Mouse (Mus musculus): ENCODE data around the gene Cdh12. TPM values are rescaled to one million over a fixed set of nuclear protein-coding genes. Genes with fewer than 3 reads are reported as not detected.
A peak's percentile ranks its signal among the peaks of the same experiment; 100 is the strongest.
"Not testable (repeated sequence)": the region's sequence is repeated elsewhere in the genome, so short reads cannot be mapped to it uniquely, and the experiment has no call there.

The Cdh12 gene
- 0.58 and 0.65 TPM in 2 replicates for polyA plus RNA-seq (2015; fragmentation: Nextera tagmentation; extraction: Ambion mirVana)

DNA sequence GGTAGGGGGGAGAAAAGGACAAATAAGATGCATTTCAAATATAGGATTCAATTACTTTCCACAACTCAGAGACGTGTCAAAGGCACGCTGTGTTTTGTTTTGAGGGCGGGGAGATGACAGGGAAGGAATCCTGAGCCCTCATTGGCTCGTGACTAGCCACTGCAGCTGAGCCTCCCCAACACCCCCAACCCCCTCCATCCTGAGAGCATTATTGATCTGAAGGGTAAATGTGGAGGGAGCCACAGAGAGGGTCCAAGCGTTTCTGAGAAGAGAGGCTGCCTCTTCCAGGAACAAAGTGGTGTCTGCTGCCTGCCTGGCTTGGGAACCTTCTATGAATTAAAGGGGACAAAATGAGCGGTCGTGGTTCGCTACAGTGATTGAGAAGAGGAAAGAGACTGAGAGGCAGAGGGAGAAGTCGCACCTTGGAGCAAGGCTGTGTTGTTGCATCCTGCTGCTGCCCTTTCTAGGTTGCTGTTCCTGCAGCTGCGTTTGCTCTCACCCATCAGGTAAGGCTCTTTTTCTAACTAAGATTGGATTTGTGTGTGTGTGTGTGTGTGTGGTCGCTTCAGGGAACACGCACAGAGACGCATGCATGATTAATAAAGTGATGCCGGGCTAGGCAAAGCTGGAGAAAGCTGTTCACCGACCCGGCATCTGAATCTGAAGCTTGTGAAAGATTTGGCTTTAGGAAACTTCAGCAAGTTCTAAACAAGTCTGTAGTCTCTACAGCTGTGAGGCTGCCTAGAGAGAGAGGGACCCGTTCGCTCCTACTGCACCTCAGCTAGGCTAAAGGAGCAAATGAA lies at the start of gene Cdh12:
Cdh12 (plus strand) TSS at position 405 of the 803 bp plus-strand sequence.
- Histone ChIP-seq H3K27me3 (replicated peaks) (no peaks in the 10 kb centered on the region), H3K9ac (peak within 1 kb of the TSS; percentile 20; the same call in 1 of the 2 replicates), H3K9me3 (no peaks in the 10 kb centered on the region), H3K4me2 (replicated peaks) (peak within 1 kb of the TSS; percentile 63), H3K27ac (no peak within 1 kb of the TSS), H3K4me3 (replicated peaks) (peak within 1 kb of the TSS; percentile 28), H3K4me1 (replicated peaks) (no peaks in the 10 kb centered on the region), H3K36me3 (no peaks in the 10 kb centered on the region)
- no peak for ATAC-seq
- 10% methylated on average over 18 of the region's 18 CpGs for WGBS

DNA sequence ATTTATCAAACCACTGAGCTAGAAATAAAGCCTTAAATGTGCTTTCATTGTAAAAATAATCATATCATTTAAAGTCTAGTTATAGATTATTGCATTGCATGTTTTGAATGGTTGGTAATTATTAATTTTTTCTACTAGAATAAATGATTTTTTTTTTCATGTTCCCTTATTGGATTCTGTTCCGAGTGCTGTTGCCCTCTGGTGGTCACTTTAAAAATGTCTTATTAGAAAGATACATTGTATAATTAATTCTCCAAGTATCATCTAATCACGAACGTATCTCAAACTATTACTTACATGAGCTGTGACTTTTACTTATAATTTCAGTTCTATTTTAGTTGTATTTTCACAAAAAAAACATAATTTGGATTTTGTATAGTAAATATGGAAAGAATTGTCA lies 45.5 kb upstream of the Cdh12 start:
- no peak overlapping the region for H3K27ac ChIP-seq

DNA sequence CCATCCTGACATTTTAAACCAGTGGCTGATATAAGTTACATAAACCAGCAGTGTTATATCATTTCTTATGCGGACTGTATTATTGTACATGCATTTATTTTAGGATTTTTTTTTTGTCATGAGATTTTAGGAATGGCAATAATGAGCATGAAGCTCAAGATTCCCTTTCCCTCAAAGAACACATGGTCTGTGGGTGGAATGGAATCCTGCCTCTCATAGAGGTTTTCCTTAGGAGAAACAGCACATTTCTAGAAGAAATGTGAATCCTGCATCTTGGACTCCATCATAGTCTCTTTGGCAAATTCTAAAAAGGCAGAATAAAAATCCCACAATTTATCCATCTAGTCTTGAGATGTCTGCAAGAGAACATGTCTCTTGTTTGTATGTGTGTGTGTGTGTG lies 35.7 kb upstream of the Cdh12 start:
- H3K9ac ChIP-seq = no peak overlapping the region
- no peaks in the 10 kb centered on the region for H3K36me3 ChIP-seq
- H3K9me3 ChIP-seq = no peaks in the 10 kb centered on the region
- no peak for ATAC-seq
- no peak overlapping the region for H3K27ac ChIP-seq
- no peaks in the 10 kb centered on the region for H3K4me1 ChIP-seq (replicated peaks)
- WGBS = 89% methylated on average over 1 of the region's 1 CpGs
- no peak overlapping the region for H3K4me3 ChIP-seq (replicated peaks)
- no peaks in the 10 kb centered on the region for H3K27me3 ChIP-seq (replicated peaks)
- H3K4me2 ChIP-seq (replicated peaks) = no peak overlapping the region

More for the DNA sequence above, 45.5 kb upstream of the Cdh12 start:
- Histone ChIP-seq H3K9me3 (no peaks in the 10 kb centered on the region), H3K27me3 (replicated peaks) (no peaks in the 10 kb centered on the region), H3K4me3 (replicated peaks) (no peak overlapping the region), H3K4me2 (replicated peaks) (no peak overlapping the region), H3K36me3 (no peaks in the 10 kb centered on the region), H3K9ac (no peak overlapping the region), H3K4me1 (replicated peaks) (no peaks in the 10 kb centered on the region)
- ATAC-seq = no peak
- WGBS = 55% methylated on average over 3 of the region's 3 CpGs

DNA sequence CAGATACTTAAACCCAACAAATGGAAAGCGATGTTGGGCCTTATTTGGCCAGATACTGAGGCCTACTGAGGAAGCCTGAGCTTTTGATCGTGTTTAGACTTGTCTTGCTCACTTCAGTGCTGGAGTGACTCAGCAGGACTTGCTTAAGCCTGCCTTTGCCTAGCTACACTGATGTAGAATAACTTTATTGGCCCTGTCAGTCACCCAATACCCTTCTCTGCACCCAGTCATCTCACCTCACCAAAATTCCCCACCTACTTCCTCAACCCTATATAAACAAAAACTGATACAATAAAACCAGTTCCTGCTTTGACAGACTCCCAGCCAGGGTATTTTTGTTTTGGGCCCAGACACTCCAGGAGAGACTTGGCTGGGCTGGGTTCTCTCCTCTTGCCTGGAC lies 12.7 kb upstream of the Cdh12 start:
- ATAC-seq = no peak
- H3K9ac ChIP-seq = no peak overlapping the region
- no peaks in the 10 kb centered on the region for H3K4me1 ChIP-seq (replicated peaks)
- H3K27me3 ChIP-seq (replicated peaks) = no peaks in the 10 kb centered on the region
- H3K9me3 ChIP-seq = no peaks in the 10 kb centered on the region
- WGBS = 52% methylated on average over 2 of the region's 2 CpGs
- H3K36me3 ChIP-seq = no peaks in the 10 kb centered on the region
- no peak overlapping the region for H3K27ac ChIP-seq
- no peak overlapping the region for H3K4me3 ChIP-seq (replicated peaks)
- H3K4me2 ChIP-seq (replicated peaks) = no peak overlapping the region

DNA sequence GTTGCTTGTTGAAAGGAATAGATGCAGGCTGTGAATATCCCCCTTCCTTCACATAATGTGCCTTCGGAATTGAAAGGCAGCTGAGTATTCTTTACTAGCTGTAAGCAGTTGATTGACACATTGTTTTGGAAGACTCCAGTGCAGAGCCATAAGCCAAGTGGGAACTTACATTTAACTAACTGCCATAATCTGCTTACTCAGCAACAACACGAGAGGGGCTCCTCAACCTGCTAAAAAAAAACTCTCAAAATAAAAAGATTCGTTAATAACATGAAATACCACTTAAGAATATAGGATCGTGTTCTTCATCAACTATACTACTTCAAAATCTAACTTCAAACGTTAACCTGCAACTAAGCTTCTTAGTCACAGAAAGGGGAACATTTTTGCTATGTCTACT lies 1.5 kb downstream of the Cdh12 start:
- no peak overlapping the region for H3K9ac ChIP-seq
- no peaks in the 10 kb centered on the region for H3K4me1 ChIP-seq (replicated peaks)
- H3K27ac ChIP-seq = no peak overlapping the region
- no peak for ATAC-seq
- no peak overlapping the region for H3K4me3 ChIP-seq (replicated peaks)
- no peaks in the 10 kb centered on the region for H3K36me3 ChIP-seq
- H3K9me3 ChIP-seq = no peaks in the 10 kb centered on the region
- 71% methylated on average over 5 of the region's 5 CpGs for WGBS
- no peak overlapping the region for H3K4me2 ChIP-seq (replicated peaks)
- no peaks in the 10 kb centered on the region for H3K27me3 ChIP-seq (replicated peaks)

DNA sequence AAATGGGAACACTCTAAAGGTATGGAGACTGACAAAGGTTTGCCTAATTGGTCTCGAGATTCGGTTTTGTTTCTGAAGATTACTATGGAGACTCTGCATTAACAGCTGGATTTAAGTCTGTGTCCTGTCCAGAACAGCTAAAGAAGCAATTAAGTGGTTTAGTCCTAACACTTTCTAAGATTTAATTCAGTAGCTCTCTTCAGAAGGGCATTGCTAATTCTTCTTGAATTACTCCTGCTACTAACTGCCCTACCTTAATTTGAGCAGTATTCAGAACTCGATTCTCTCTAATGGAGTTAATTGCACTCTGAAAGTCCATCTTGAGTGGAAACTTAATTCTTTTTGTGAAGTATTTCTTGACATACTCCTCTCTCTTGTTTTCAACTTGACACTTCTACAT lies 9.4 kb downstream of the Cdh12 start:
- ATAC-seq = no peak
- H3K4me1 ChIP-seq (replicated peaks) = no peaks in the 10 kb centered on the region
- no peak overlapping the region for H3K4me2 ChIP-seq (replicated peaks)
- no peak overlapping the region for H3K9ac ChIP-seq
- H3K27ac ChIP-seq = no peak overlapping the region
- no peak overlapping the region for H3K4me3 ChIP-seq (replicated peaks)
- H3K9me3 ChIP-seq = no peaks in the 10 kb centered on the region
- H3K27me3 ChIP-seq (replicated peaks) = no peaks in the 10 kb centered on the region
- no peaks in the 10 kb centered on the region for H3K36me3 ChIP-seq
- WGBS = 82% methylated on average over 3 of the region's 3 CpGs

DNA sequence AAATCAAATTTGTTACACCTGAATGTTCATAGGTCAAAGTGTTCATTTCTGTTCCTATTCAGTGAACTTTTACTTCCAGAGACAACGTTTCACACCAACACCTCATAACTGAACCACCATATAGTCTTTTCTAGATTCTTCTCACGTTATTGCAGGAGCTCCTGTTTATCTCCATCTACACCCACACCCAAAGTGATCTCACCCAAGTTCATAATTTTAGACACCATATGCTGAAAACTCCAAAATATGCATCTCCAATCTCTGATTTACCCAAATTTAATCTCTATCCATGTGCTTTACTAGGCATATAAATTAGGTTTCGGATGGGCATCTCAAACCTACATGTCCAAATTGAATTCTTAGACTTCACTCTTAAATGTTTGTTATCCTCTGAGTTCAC lies 13.4 kb downstream of the Cdh12 start:
- Histone ChIP-seq H3K9me3 (no peaks in the 10 kb centered on the region), H3K4me2 (replicated peaks) (no peak overlapping the region), H3K27me3 (replicated peaks) (no peaks in the 10 kb centered on the region), H3K36me3 (no peaks in the 10 kb centered on the region), H3K4me1 (replicated peaks) (no peaks in the 10 kb centered on the region), H3K4me3 (replicated peaks) (no peak overlapping the region), H3K27ac (no peak overlapping the region), H3K9ac (no peak overlapping the region)
- ATAC-seq = no peak
- WGBS = 91% methylated on average over 3 of the region's 3 CpGs

DNA sequence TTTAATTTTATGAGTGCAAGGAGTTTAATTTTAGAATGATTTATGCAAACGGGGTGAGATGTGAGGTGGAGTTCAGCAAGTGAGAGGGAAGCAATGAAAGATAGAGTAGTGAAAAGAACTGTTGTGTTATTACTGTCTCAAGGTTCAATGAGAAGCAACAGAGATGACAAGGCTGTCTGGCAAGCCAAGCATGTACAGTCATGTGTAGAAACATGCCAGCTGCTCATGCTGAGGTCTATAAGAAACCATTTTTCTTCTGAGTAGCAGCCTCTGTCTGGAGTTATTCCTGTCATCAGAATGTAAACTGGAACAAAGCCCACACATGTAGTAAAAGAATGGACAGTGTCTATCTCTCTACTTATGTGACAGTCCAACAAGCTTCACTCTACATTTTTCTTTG lies 14.5 kb downstream of the Cdh12 start:
- H3K36me3 ChIP-seq = no peaks in the 10 kb centered on the region
- WGBS = 55% methylated on average over 1 of the region's 1 CpGs
- H3K9me3 ChIP-seq = no peaks in the 10 kb centered on the region
- no peak overlapping the region for H3K4me2 ChIP-seq (replicated peaks)
- no peak overlapping the region for H3K9ac ChIP-seq
- no peaks in the 10 kb centered on the region for H3K27me3 ChIP-seq (replicated peaks)
- no peak overlapping the region for H3K27ac ChIP-seq
- H3K4me1 ChIP-seq (replicated peaks) = no peaks in the 10 kb centered on the region
- H3K4me3 ChIP-seq (replicated peaks) = no peak overlapping the region
- peak; percentile 31; the same call in 1 of the 2 replicates for ATAC-seq

DNA sequence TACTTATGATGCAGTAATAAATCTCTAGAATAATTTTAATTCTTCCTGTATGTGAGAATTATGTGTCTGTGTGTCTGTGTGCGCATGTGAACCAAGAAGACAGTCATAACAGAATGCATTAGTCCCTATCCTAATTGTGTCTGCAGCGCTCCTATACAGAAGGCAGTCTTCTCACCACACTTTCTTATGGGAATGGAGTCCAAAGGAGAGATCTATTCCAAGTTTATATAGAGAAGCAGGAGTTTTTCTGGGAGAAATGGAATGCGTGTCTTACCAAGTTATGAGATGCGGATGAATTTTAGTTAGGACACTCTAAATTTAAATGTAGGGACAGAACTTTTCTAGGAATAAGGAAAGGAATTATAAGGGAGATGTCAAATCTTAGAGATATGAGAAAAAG lies 101.9 kb downstream of the Cdh12 start:
- no peaks in the 10 kb centered on the region for H3K27me3 ChIP-seq (replicated peaks)
- no peaks in the 10 kb centered on the region for H3K4me1 ChIP-seq (replicated peaks)
- no peak overlapping the region for H3K4me3 ChIP-seq (replicated peaks)
- WGBS = 90% methylated on average over 4 of the region's 4 CpGs
- H3K36me3 ChIP-seq = no peaks in the 10 kb centered on the region
- H3K9me3 ChIP-seq = no peaks in the 10 kb centered on the region
- no peak for ATAC-seq
- H3K9ac ChIP-seq = no peak overlapping the region
- no peak overlapping the region for H3K27ac ChIP-seq
- no peak overlapping the region for H3K4me2 ChIP-seq (replicated peaks)

DNA sequence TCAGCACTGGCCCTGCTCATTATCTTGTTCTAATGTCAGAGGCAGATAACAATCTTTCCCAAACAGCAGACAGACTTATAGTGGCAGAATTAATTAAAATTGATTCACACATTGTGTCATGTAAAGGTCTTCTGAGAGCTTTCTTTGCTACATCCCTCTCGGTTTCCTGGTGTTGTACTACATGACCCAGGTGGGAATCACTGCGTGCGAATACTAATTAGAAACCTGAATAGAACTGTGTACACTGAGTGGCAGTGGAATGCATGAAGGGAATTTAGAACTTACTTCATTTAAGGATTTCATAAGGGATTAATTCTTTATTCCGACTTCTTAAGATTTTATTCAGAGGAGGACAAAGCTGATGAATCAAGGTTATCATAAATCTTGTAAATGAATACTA lies 121.9 kb downstream of the Cdh12 start:
- Histone ChIP-seq H3K27ac (no peak overlapping the region), H3K4me1 (replicated peaks) (no peaks in the 10 kb centered on the region)
- WGBS = 90% methylated on average over 4 of the region's 4 CpGs

DNA sequence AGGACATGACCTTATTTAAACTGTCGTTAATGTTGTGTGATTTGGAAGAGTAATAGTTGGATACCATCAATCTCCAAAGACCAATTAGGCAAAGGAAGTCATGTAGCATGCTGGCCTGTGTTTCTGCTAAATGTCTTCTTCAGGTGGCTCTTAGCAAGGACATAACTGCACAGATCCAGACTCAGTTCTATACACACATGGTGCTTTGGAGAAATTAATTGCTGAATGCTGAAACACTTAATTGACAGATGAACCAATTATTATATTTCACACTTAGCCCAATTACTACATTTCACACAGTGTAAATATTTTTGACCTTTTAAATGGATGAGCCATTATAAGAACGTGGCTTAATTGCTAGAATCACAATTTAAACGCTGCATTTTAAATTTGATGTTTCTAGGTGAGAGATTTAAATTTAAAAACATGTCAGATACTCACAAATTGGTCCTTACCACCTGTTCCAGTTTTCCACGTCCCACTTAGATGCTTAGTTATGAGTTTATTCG lies 133.6 kb downstream of the Cdh12 start:
- no peak overlapping the region for H3K27ac ChIP-seq
- no peaks in the 10 kb centered on the region for H3K36me3 ChIP-seq
- no peaks in the 10 kb centered on the region for H3K4me1 ChIP-seq (replicated peaks)
- H3K4me3 ChIP-seq (replicated peaks) = no peak overlapping the region
- no peak for ATAC-seq
- 66% methylated on average over 5 of the region's 5 CpGs for WGBS
- no peaks in the 10 kb centered on the region for H3K9me3 ChIP-seq
- H3K4me2 ChIP-seq (replicated peaks) = no peak overlapping the region
- H3K9ac ChIP-seq = no peak overlapping the region
- no peaks in the 10 kb centered on the region for H3K27me3 ChIP-seq (replicated peaks)

More for the DNA sequence above, 121.9 kb downstream of the Cdh12 start:
- no peaks in the 10 kb centered on the region for H3K9me3 ChIP-seq
- no peak overlapping the region for H3K4me2 ChIP-seq (replicated peaks)
- no peak overlapping the region for H3K9ac ChIP-seq
- no peaks in the 10 kb centered on the region for H3K27me3 ChIP-seq (replicated peaks)
- H3K36me3 ChIP-seq = no peaks in the 10 kb centered on the region
- ATAC-seq = no peak
- no peak overlapping the region for H3K4me3 ChIP-seq (replicated peaks)

DNA sequence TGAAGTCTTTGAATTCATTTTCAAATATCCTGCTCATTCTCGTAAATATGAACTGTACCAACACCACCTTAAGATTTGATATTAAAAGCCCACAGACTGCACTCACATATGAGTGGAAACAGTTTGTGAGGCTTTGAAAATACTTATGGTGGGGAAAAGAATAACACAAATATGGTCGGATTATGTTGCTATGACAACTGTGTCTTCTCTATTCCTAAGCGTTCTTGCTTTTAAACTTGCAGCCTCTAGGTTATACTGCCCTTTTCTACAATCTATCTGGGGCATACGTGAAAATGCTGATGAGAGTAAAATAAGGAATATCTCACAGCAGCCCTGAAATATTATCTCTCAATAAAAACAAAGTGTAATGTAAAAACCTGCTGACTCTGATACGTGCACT lies 142.5 kb downstream of the Cdh12 start:
- Histone ChIP-seq H3K4me2 (replicated peaks) (no peak overlapping the region), H3K4me3 (replicated peaks) (no peak overlapping the region)
- WGBS = 77% methylated on average over 5 of the region's 5 CpGs

DNA sequence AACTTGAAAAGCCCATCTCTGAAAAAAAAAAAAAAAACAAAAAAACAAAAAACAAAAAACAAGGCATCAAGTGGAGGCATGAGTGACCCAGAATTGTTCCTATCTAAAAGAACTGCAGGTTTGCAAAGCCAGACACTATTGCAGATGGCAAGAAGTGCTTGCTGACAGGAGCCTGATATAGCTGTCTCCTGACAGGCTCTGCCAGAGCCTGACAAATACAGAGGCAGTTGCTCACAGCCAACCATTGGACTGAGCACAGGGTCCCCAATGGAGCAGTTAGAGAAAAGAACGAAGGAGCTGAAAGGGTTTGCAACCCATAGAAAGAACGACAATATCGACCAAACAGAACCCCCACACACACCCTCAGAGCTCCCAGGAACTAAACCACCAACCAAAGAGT lies 156.7 kb downstream of the Cdh12 start:
- H3K9ac ChIP-seq; H3K4me3 ChIP-seq (replicated peaks); ATAC-seq; H3K4me1 ChIP-seq (replicated peaks); H3K27ac ChIP-seq; H3K27me3 ChIP-seq (replicated peaks); H3K4me2 ChIP-seq (replicated peaks); H3K36me3 ChIP-seq; H3K9me3 ChIP-seq: not testable (repeated sequence)
- 94% methylated on average over 3 of the region's 3 CpGs for WGBS

More for the DNA sequence above, 142.5 kb downstream of the Cdh12 start:
- no peaks in the 10 kb centered on the region for H3K9me3 ChIP-seq
- ATAC-seq = no peak
- no peak overlapping the region for H3K27ac ChIP-seq
- no peaks in the 10 kb centered on the region for H3K27me3 ChIP-seq (replicated peaks)
- no peak overlapping the region for H3K9ac ChIP-seq
- H3K36me3 ChIP-seq = no peaks in the 10 kb centered on the region
- H3K4me1 ChIP-seq (replicated peaks) = no peaks in the 10 kb centered on the region

Data from intestine, embryonic 15.5 days (tissue).